Mouse (Mus musculus) kidney, postnatal 14 days (tissue): ENCODE measurements around the gene Nbr1.

Experiments
- DNase-seq: peaks from one replicate; pipeline ENCODE4 v3.0.0; 2022; ENCODE audit warnings: mixed read lengths

Nbr1 gene

DNA sequence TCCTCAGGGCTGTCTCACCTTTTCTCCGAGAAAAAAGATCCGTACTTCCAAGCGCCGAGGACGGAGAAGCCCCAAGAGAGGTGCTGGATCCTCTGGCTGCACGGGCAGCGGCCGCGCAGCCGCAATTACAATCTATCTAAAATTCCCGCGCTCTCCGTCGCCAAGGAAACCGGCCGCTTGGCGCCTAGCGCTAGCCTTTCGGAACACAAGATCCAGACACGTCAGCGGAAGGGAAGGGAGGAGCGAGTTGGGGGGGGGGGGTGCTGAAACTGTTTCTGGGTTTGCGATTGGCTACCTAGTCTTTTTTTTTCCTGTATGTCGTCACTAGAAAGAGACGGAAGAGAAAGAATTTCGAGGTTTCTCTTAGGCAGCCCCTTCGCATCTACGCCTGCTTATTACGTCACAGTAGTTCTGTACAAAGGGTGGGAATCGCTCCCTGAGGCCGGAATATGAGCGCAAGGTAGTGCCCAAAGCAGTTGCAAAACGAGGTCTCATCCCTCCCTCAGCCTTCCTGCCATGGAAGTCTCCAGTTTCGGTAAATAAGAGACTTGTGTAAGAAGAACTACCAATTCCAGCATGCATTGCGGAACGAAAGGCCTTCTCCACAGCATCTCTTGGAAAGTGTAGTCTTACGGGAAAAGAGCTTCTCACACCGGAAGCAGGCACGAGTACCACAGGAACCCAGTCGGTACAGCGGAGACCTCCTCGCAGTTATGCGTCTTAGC is at the start of gene Nbr1, which contains the start of gene Brca1:
Nbr1 (plus strand) TSS at position 399 of the 725 bp plus-strand sequence.
Brca1 (minus strand) TSS at position 205 of the 725 bp plus-strand sequence.
- peak; percentile 96 for DNase-seq

GRCm38 (mm10) chr11:101506269-101506780 is 45.6 kb upstream of the Nbr1 start:
- no peak for DNase-seq

- no peak for DNase-seq
These were observed 44.9 kb upstream of the Nbr1 start for GRCm38 (mm10) chr11:101507090-101507489.

DNA sequence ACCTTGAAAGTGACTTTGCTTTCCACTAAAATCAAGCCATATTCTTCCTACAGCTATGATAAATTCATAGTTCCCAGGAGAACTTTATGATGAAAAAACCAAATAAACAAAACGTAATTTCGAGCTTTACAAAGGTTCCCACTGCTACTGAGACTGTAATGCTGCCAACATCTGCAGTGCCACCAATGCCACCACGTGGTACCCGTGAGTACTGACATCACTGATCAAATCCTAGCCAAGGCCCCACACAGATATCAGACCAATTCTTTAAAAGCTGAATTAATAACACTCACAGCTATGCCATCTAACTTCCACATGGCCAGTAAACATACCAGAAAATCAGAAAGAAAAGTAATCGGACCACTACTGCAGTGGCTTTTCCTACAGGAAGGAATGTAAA is 33.0 kb upstream of the Nbr1 start:
- DNase-seq, result no peak

GRCm38 (mm10) chr11:101519364-101519763 is 32.6 kb upstream of the Nbr1 start:
- DNase-seq, result no peak

- DNase-seq, result no peak
These were observed 27.5 kb upstream of the Nbr1 start for GRCm38 (mm10) chr11:101524446-101524845.

DNA sequence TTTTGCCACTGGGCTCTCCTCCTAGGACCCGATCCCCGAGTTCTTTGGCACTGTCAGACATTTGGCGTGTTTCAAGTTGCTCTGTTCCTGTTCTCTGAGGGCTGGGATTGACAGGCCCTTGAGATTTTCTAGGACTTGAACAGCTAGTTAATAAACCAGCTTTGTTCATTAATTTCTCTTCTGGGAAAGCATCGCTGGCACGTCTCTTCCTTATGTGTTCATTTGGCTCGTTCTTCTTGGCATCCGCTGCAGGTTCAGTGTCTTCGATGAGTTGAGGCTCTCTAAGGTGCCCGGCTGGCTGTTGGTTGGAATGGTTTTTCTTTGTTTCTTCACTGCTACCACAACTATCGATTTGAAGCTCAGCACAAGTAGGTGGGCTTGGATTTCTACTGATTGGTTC is 26.9 kb upstream of the Nbr1 start:
- DNase-seq, result no peak

- peak; percentile 14 for DNase-seq
These were observed 25.9 kb upstream of the Nbr1 start for GRCm38 (mm10) chr11:101525936-101526595.

DNA sequence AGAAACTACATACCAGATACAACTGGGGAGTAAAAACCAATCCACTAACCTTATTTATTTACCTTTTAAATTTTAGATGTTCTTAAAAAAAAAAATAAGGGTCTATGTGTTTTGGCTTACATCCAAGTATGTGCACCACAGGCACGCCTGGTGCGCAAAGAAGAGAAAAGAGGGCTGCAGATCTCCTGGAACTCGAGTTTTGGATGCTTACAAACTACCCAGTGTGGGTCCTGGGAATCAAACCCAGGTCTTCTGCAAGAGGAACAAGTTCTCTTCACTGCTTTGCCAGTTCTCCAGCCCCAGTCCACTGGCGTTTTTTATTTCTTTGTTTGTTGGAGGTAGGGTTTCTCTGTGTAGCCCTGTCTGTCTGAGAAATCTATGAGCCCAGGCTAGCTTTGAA is 25.3 kb upstream of the Nbr1 start:
- DNase-seq, result no peak

DNA sequence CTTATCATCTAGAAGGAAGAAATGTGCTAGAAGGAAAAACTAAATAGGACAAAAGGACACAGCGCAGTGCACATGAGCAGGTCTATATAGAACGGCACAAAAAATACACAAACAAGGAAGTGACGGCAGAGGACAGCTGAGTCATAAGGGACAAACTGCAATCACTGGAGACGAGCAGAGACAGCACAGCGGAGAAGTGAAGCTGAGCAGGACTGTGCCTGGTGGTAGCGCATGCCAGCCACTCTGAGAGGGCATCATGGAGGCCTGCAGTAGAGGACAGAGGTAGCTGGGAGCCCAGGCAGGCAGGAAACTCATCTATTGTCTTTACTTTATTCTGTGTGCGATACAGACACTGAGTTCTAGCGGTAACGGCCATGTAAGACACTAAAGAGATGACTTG is 8.4 kb upstream of the Nbr1 start:
- DNase-seq, result no peak

DNA sequence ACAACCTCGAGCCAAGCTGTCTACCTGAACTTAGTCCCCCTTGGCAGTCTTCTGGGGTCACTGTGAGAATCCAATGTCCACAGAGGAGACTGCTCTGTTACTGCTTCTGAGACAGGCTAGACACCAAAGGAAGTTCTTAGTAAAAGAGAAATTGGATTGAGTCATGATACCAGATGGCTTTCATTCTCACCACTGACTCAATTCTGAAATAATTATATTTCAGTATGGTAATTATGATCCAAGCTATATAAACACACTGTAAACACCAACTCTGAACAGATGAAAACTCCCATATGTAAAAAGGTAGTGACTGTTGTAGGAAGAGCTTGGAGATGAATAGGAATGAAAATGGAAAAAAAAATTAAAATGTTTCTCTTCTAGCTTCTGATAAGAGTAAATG is 7.8 kb upstream of the Nbr1 start:
- no peak for DNase-seq

DNA sequence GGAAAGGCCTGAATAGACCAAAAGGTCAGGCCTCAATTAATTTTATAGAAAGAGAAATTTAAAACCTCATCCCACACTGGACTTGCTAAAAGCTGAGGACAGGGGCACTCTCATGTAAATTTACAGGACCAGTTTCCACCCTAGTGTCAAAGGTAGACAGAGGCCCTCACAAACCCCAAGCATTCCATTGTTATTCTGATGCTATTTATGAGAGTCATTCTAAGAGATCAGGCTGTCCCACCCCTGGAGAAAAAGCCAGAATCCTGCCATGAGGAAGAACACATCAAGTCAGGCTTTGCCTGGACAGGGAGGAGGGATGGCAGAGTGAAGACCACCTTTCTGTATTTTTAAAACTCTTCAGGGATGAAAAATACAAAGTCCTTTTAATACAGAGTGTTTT is 3.4 kb upstream of the Nbr1 start:
- no peak for DNase-seq

DNA sequence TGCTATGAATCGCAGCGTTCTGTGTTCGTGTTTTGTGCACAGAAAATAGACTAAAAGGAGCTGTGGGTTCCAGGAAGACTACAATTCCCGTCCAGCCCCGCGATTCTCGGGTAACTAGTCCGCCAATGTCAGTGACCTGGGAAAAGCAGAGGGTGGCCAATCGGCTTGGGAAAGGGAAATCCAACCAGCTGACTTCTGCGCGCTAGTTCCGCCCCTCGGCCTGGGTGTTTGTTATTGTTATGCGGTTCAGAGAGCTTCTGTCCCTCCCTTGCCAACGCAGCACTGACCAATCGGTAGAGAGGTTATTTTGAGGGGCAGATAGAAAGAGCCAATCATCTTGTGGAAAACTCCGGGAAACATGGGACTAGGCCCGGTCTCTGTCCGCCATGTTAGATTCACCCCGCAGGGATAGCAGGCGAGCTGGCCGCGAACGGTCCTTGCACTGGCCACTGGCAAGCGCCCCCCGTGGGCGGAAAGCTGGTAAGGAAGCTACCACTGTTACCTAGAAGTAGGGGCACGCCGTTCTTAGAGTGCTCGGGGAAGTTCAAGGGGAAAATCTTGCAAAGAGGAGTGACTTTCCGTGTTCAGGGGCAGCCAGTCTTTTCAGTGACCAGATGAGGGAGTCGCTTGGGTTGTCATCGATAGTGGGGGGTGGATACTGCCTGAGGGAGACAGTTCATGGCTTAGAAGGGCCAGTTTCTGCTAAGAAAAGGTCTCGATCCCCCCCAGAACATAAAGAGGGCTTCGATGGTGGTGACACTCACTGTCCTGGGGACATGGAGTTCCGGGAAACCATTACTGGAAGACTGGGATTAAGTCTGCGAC is 739 bp downstream of the Nbr1 start:
- DNase-seq, result peak; percentile 99

- peak; percentile 24 for DNase-seq
These were observed 1.5 kb downstream of the Nbr1 start for GRCm38 (mm10) chr11:101553354-101553930.

GRCm38 (mm10) chr11:101556541-101556940 is 4.6 kb downstream of the Nbr1 start:
- peak; percentile 76 for DNase-seq

DNA sequence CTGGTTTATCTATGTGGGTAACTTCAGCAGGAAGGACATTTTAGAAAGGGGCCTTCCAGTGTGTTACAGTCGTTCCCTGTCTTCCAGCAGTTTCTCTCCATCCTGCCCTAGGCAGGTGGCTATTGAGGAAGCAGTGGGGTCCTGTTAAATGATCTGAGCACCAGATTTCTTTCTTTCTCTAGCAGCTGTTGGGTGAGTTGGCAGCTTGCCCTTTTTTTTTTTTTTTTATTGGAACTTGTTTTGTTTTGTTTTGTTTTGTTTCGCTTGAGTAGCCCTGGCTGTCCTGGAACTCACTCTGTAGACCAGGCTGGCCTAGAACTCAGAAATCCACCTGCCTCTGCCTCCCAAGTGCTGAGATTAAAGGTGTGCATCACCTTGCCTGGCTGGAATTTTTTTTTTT is 5.0 kb downstream of the Nbr1 start:
- no peak for DNase-seq

- peak; percentile 64 for DNase-seq
These were observed 10.4 kb downstream of the Nbr1 start for GRCm38 (mm10) chr11:101562391-101562790.

GRCm38 (mm10) chr11:101568421-101568820 is 16.5 kb downstream of the Nbr1 start:
- no peak for DNase-seq

DNA sequence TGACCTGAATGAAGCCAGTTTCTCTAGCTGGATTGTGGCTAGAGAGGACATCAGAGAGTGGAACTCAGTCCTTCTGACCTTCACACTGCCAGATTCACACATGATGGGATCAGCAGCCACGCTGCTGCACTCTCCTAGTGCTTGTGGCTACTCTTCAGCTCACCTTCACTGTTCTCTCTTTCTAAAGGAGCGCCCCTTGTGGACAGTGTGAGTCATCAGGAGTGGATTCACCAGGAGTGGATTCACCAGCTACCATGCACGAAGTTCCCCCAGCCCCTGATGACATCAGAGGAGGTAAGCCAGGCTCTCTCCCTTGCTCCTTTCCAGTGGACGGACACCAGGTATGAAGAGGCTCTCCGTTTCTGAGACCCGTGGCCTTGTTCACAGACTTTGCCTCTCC is 24.2 kb downstream of the Nbr1 start:
- no peak for DNase-seq

- no peak for DNase-seq
These were observed 29.3 kb downstream of the Nbr1 start for GRCm38 (mm10) chr11:101581081-101581764.

- DNase-seq, result peak; percentile 87
These were observed 30.4 kb downstream of the Nbr1 start, which contains the start of gene Tmem106a for GRCm38 (mm10) chr11:101582054-101583035. Gene Tmem106a (plus strand): TSS chr11:101582242.
